Mouse (Mus musculus) T-helper 2 cell (primary cell): ENCODE measurements around the gene Skiv2l.

Experiments
- in situ Hi-C: fragments of 300-600 bp; cut with MboI, MseI; formaldehyde crosslinking; loops from one replicate; pipeline ENCODE4 v1.15.1; 2025; ENCODE audit warnings: high pct_unique_total_duplicates

The Skiv2l gene

DNA sequence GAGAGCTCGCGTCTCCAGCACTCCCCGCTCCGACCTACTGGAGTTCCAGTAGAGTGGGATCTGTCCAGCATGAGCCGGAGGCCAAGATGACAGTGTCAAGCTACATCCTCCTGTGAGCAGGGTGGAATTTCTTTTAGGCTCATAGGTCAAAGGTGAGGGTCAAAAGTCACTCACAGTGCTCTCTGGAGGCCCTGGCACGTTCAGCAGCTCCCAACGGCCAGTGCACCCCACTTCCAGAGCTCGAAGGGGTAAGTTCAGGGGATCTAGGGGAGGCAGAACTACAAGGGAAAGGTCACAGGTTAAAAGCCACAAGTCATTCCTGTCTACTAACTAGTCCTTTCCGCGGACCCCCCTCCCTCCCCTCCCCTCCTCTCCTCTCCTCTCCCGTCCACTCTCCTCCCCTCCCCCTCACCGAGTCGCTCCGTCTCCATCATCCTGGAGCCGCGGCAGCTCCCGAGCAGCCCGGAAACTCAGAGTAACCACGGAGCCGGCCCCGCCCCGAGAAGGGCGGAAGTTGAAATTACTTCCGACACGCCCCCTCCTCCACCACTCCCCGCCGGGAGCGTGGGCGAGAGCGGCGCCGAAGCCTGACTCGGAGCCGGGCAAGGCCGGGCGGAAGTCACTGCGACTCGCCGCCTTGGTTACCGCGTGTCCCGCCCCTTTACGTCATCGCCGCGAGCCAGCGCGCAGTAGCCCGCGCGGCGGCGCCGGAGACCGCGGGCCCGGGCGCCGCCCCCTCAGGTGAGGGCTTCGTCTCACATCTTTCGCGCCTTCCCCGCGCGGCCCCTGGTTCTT lies at the start of gene Skiv2l, which contains the start of gene Nelfe:
Skiv2l (minus strand) TSS at position 489 of the 795 bp plus-strand sequence.
Nelfe (plus strand) TSS at position 670 of the 795 bp plus-strand sequence.
- in situ Hi-C loops = loop anchor here (25.0 kb wide), 1 partner anchor 813 kb away; the partner anchor contains the start of genes Col11a2, H2-Ke6, Rxrb and Slc39a7

DNA sequence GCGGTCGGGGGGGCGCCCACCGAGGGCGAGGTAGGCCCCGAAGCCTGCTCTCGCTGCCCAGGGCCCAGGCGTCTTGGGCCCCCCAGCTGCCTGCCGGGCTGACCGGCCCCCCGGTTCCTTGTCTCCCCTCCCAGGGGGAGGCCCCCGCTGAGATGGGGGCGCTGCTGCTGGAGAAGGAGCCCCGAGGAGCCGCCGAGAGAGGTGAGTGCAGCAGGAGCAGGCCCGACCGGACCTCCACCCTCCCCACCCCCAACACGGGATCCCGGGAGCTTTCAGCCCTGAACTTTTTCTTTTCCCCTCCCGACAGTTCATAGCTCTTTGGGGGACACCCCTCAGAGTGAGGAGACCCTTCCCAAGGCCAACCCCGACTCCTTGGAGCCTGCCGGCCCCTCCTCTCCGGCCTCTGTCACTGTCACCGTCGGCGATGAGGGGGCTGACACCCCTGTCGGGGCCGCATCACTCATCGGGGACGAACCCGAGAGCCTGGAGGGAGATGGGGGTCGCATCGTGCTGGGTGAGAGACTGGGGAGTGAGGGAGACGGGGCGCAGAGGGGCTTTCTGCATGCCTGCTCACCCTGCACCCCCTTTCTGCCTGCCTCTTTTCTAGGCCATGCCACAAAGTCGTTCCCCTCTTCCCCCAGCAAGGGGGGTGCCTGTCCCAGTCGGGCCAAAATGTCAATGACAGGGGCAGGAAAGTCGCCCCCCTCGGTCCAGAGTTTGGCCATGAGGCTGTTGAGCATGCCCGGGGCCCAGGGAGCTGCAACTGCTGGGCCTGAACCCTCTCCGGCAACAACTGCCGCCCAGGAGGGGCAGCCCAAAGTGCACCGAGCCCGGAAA lies 49.3 kb upstream of the Skiv2l start:
- in situ Hi-C loops = no loop called here

DNA sequence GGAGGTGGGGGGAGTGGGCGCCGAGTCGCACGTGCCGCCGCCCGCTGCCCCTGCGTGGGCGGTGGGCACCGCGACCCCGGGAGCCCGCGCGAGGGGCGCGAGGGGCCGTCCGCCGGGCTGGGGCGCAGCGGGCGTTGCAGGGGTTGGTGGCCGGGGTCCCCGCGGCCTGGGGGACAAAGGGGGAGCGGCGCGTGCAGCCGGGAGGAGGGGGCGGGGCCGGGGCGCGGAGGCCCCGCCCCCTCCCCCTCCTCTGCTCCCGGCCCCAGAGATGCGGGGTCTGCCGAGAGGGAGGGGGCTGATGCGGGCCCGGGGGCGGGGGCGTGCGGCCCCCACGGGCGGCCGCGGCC lies 48.7 kb upstream of the Skiv2l start:
- in situ Hi-C loops = no loop called here

DNA sequence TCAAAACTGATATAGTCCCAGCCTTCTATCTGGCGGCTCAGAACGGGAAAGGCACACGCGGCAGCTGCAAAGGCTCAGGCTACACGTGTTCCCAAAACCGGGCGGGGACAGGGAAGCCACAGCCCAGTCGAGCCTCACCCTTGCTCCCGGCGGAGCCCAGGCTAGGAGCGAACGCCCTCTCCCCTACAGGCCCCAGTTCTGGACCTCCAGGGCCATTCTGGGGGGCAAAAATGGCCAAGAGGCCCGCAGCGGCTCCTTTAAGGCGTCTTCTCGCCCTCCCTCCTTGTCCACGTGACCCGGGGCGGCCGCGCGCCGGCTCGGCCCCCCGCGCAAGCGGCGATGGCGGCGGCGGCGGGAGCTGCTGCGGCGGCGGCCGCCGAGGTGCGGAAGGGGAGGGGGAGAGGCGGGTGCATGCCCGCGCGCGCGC lies 48.2 kb upstream of the Skiv2l start, which contains the start of the genes C2 and Ehmt2:
C2 (minus strand) TSS at position 106 of the 427 bp plus-strand sequence.
Ehmt2 (plus strand) TSS at position 310 of the 427 bp plus-strand sequence.
- in situ Hi-C loops = no loop called here

DNA sequence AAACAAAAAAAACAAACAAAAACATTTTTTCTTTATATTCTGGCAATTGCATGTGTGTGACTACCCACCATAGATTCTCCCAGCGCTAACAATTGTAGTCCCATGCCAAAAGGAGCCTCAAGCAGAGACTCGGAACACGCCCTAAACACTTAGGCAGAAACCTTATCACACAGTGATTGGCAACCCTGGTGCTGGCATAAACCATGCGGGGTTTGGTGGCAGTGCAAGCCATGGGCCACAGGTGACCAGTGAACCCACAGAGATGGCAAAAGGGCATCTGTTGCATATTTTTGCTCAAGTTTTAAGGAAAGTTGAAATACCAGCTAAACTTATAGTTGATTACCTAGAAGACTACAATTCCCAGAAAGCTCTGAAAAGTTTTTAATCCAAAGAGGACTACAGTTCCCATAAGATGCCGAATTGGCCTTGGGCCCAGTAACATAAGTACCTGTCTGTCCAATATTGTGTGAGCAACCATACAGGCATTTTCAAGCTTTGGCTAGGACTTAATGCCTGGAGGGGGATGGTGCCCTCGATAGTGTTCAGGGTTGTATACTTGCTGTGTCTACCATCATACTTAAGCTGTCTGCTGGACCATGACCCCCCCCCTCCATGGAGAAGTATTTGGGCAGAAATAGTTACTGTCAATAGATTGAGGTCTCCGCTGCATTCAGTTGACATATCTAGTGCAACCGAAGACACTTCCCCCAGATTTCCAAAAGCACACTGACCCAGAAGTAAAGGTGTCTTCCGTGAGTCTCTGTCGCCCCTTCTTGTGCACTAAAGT lies 47.6 kb upstream of the Skiv2l start:
- in situ Hi-C loops = no loop called here

DNA sequence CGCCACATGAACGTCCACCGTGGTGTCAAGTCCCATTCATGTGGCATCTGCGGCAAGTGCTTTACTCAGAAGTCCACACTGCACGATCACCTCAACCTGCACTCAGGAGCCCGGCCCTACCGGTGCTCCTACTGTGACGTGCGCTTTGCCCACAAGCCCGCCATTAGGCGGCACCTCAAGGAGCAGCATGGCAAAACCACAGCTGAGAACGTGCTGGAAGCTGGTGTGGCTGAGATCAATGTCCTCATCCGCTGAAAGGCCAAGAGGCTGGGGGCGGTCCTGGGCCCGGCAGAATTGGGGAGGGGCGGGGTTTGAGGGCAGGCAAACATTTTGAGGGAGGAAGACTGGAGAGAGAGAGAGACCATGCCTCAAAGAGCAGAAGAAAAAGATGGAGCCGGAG lies 46.4 kb upstream of the Skiv2l start:
- in situ Hi-C loops = no loop called here

DNA sequence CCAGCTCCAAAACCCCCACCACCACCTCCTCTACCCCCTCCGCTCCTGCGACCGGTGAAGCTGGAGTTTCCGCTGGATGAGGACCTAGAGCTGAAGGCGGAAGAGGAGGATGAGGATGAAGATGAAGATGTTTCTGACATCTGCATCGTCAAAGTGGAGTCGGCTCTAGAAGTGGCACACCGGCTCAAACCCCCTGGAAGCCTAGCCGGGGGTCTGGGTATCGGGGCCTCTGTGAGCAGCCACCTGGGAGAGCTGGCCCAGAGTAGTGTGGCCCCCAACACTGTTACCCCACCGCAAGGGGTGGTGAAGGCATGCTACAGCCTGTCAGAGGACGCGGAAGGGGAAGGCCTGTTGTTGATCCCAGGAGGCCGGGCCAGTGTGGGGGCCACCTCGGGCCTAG lies 45.7 kb upstream of the Skiv2l start:
- in situ Hi-C loops = no loop called here

DNA sequence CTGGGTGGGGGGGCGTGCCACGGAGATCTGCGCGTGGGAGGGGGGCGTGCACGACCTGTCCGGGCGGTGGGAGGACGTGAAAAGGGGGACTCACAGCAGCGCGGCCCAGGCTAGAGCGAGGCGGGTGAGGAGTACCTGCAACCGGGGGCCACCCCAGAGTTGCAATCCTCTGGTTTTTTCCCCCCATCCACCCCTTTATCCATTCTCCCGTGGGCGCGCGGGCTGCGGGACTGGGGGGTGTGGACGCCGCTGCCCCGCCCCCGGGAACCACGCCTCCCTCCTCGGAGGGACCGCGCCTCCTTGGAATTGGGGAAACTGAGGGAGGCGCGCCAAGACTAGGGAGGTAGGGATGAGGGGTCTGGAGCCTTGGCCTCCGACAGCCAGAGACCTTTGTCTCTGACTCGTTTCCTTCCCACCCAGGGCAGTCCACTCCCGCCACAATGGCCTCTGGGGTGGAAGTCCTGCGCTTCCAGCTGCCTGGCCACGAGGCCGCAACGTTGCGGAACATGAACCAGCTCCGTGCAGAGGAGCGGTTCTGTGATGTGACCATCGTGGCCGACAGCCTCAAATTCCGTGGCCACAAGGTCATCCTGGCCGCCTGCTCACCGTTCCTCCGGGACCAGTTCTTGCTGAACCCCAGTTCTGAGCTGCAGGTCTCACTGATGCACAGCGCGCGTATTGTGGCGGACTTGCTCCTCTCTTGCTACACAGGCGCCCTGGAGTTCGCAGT lies 45.0 kb upstream of the Skiv2l start:
- in situ Hi-C loops = no loop called here

DNA sequence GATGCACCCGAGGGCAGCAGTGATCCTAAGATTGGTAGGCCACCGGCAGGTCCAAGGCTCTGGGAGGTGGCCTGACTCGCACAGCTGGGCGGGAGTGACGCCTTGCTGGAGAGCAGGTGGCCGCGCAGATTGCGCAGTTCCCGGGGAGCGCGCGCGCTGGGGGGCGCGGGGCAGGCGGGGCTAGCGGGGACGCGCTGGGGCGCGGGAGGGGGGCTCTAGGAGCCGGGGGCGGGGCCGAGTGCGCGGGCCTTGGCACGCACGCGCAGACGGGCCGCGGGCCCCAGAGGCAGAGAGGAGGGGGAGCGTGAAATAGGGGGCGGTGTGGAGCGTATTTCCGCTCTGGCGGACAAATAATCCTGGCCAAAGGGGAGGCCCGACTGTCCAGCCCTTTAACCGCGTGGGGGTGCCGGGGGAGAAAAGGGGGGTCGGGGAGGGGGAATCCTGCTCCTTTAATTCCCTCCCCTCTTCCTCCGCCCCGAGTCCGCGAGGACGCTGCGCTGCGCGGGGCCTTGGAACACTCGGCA lies 44.1 kb upstream of the Skiv2l start:
- in situ Hi-C loops = no loop called here

DNA sequence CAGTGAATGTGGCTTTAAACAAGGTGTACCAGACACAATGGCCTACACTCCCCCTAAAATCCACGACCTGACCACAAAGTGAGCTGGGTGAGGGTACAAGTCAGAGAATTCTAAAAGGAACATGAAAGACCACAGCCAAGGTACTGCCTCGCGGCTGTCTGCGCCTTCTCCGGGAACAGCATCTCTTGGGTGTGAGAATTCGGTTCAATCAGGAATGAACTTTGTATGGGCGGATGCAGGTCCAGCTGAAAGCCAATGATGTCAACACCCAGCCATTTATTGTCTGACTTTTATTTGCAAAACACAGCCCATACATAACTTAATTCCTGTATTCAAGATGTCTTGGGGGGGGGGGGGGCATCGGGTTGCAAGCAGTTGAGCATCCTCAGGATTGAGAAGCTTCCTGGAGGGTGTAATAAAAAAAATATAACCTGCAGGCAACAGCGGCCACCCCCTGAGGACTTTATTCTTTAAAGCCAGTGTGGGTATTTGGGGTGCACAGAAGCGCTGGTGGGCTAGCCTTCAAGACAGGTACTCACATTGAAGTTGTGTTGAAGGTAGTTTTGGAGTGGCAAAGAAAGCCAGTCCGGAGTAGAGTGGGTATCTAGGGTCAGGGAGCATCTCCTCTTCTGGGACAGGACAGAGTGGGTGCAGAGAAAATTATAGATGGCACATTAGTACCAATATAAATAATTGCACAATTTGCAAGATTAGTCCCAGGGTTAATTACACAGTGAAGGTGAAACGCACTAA lies 43.2 kb upstream of the Skiv2l start:
- in situ Hi-C loops = no loop called here

DNA sequence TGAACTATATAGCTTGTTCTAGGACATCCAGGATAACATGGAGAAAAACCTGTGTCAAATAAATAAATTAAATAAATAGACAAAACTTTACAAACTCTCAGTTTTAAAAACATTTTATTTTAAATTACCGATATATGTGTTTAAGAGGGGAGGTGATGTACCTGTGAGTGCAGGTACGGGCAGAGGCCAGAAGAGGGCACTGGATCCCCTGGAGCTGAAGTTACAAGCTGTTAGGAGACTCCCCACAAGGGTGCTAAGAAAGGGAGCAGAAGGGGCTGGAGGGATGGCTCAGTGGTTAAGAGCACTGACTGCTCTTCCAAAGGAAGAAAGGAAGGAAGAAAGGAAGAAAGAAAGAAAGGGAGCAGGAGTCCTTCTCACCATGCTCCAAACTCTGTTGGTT lies 41.4 kb upstream of the Skiv2l start:
- in situ Hi-C loops = no loop called here

DNA sequence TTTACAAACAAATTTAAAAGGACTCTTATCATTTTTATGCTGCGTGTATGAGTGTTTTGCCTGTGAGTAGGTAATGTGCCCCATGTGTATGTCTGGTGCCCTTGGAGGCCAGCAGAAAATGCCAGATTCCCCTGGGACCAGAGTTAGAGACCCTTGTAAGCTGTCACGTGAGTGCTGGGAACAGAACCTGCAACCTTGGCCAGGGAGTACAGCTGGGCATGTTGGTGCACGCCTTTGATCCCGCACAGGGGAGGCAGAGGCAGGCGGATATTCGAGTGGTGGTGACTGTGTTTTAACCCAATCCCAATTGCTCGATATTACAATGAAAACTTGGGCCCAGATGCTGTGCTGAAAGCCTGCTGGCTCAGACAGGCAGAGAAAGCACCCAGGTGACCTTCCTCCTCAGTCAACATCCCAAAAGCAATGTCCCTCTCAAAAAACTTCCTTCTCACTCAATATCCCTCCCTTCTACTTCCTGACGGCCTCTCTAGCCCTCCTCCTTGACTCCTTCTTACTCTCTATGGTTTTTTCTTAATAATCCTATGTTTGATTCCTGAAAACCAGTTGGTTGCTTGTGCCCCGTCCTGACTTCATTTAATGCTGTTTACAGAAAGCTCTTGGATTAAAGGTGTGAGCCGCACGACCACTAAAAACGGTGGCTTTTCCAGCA lies 40.2 kb upstream of the Skiv2l start:
- in situ Hi-C loops = no loop called here

DNA sequence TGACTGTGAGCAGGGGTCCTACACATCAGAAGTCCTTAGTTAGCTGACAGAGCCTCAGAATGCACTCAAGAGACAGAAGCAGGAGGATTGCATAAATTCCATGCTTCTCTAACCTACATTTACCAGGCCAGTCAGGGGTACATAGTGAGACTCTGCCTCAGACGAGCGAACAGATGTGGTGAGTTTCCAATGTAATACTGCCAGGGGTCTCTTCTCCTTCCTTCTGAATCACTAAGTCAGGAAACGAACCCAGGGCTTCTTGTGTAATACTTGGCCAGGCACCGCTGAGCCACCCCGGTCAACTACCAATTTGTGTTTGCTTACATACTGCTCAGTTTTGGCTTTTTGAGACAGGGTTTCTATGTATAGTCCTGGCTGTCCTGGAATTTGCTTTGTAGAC lies 37.9 kb upstream of the Skiv2l start:
- in situ Hi-C loops = no loop called here

DNA sequence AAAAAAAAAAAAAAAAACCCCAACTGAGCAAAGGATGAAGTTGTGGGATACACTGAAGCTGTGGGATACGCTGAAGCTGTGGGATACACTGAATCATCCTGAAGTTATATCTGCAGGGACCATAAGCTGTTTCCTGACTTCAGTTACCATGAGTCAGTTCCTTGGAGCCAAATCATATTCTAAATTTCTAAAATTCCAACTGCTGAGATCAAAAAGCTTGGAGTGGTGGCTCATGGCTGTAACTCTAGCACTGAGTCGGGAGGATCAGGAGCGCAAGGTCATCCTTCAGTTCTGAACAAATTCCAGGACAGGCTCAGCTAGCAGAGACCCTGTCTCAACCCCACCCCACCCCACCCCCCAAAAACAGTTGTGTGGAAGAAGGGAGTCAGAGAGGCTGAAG lies 35.6 kb upstream of the Skiv2l start:
- in situ Hi-C loops = no loop called here

DNA sequence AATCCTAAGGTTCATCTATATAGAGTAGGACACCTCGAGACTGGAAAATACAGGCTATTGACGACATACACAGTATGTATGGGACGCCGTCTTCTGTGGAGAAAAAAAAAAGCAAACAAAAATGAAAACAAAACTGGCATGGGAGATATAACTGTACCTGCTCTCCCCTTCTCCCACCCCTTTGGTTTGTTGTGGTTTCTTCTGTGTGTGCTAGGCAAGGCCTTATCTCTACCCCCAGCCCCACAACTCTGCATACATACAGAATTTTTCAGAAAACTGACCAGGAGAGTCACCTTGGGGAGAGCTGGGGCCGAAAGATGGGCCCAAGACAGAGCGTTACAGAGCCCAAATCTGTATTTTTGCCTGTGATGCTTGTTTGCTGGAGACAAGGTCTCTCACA lies 34.7 kb upstream of the Skiv2l start:
- in situ Hi-C loops = no loop called here

DNA sequence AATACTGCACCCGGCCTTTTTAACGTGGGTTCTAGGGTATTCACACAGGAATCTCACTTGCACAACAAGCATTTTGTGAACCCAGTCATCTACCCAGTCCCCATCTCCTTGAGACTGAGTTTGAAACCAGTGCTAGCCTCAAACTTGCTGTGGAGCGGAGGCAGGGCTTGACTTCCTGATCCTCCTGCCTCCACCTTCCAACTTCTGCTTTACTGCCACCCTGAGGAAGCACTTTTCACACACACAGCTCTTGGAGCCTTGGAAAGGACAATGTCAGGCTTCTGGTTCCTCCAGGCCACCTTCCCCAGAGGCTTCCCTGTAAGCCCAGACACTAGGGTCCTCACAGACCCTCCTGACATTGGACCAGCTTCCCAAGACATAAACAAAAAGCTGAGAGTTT lies 33.3 kb upstream of the Skiv2l start:
- in situ Hi-C loops = no loop called here

DNA sequence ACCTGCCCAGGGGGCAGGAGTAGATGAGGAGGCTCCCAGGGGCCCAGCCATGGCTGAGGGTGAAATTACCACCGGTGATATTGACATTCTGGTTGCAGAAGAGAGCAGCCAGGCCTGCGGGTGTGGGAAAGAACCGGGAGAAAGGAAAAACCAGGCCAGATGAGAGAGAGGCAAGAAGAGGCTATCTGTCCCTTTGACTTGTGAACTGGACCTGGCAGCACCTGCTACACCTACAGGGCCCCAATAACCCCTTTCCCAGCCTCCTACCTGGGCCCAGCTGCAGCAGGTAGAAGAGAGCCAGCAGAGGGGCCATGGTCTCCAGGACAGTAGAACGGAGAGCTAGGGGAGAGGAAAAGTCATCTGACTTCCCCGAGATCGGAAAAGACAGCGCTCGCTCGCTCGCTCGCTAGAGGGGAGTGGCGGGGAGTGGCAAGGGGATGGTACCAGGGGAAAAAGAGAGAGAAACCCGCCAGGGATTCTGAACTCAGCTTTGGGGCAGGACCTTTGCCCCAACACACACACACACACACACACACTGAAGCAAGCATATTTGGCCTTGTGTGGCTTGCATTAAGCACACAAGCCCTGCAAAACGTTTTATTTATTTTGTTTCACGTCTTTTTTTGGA lies 31.8 kb upstream of the Skiv2l start, which contains the start of gene Gm20547:
Gm20547 (minus strand) TSS at position 360 of the 628 bp plus-strand sequence.
- in situ Hi-C loops = no loop called here

DNA sequence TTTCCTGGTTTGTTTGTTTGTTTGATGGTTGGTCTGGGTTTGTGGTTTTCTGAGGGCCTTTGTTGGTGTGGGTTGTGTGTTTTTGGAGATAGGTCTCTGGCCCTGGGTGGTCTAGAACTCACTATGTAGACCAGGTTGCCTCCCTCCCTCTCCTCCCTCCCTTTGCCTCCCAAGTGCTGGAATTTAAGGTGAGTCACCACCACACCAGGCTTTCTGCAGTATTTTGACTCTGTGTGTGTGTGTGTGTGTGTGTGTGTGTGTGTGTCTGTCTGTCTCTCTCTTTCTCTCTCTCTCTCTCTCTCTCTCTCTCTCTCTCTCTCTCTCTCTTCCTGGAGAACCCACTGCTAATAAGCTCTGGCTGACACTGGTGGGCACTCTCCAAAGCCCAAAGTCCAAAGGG lies 31.2 kb upstream of the Skiv2l start:
- in situ Hi-C loops = no loop called here

DNA sequence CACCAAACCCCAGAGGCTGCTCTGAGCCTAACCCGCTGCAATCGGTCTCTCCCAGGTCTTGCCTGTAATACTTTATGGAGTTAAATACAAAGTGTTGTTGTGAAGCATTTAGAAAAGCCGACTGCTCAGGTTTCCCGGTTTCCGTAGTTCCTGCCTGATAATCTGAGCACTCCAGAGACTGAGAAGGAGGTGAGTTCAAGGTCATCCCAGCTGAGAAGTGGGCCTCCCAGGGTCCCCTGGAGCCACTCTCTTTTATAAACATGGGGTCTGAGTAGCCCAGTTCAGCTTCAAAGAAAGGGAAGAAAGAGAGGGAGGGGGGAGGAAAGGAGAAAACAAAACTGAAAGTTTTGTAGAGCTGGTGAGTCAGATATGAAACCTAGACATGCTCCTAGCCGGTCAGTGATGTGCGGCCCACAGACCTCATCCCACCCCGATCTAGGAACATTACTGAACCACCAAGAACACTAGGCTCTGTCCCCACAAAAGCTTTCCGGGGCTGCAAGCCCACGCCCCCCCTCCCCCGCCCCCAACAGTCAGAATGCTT lies 29.4 kb upstream of the Skiv2l start, which contains the start of gene Zbtb12:
Zbtb12 (plus strand) TSS at position 148 of the 544 bp plus-strand sequence.
- in situ Hi-C loops = no loop called here
